Mouse (Mus musculus) forebrain, embryonic 15.5 days (tissue): ENCODE results near the gene Rapgef4. TPM values are rescaled to one million over a fixed set of nuclear protein-coding genes. Genes with fewer than 3 reads are reported as not detected.
A peak's percentile ranks its signal among the peaks of the same experiment; 100 is the strongest.

Experiments used
- ATAC-seq: fragments of 200-750 bp; cut with Nextera tagmentation; replicated peaks from 2 replicates; pipeline ENCODE4 v1.8.0; 2017; ENCODE audit warnings: mild to moderate bottlenecking, moderate TSS enrichment, moderate library complexity
- H3K27ac ChIP-seq: fragments of 300-500 bp; sonication (generic); replicated peaks from 2 replicates; pipeline ENCODE4 v1.5.1; 2015; ENCODE audit warnings: mild to moderate bottlenecking, inconsistent platforms
- H3K27me3 ChIP-seq: fragments of 300-500 bp; sonication (generic); 2 replicates; pipeline ENCODE4 v1.6.1; 2015; ENCODE audit warnings: inconsistent platforms
- H3K36me3 ChIP-seq: fragments of 300-500 bp; sonication (generic); 2 replicates; pipeline ENCODE4 v1.6.1; 2015; ENCODE audit warnings: mild to moderate bottlenecking, inconsistent platforms
- H3K4me1 ChIP-seq: fragments of 300-500 bp; sonication (generic); 2 replicates; pipeline ENCODE4 v1.6.1; 2015; ENCODE audit warnings: inconsistent platforms
- H3K4me2 ChIP-seq: fragments of 300-500 bp; sonication (generic); replicated peaks from 2 replicates; pipeline ENCODE4 v1.6.1; 2015; ENCODE audit warnings: mild to moderate bottlenecking, inconsistent platforms
- H3K4me3 ChIP-seq: fragments of 300-500 bp; sonication (generic); 2 replicates; pipeline ENCODE4 v1.5.1; 2015; ENCODE audit warnings: mild to moderate bottlenecking, inconsistent platforms
- H3K9ac ChIP-seq: fragments of 300-500 bp; sonication (generic); replicated peaks from 2 replicates; pipeline ENCODE4 v1.6.1; 2015; ENCODE audit warnings: mild to moderate bottlenecking, inconsistent platforms
- H3K9me3 ChIP-seq: fragments of 300-500 bp; sonication (generic); 2 replicates; pipeline ENCODE4 v1.6.1; 2016; ENCODE audit warnings: inconsistent platforms
- WGBS: fragments of 180-500 bp; shearing (Covaris S2); methylation state at CpG from one replicate; pipeline ENCODE4 v1.1.7; 2015; ENCODE audit warnings: mixed read lengths; 5-methylcytosine and 5-hydroxymethylcytosine counted together
- polyA plus RNA-seq: library from polyadenylated mRNA; unstranded; fragments of >200 nt; fragmentation: Nextera tagmentation; extraction: Ambion mirVana; gene quantifications from 2 replicates; pipeline ENCODE4 v1.2.1, GENCODE M21; 2015

Gene Rapgef4
- polyA plus RNA-seq, 1 experiment from 2014 or later: 14.0 TPM

DNA sequence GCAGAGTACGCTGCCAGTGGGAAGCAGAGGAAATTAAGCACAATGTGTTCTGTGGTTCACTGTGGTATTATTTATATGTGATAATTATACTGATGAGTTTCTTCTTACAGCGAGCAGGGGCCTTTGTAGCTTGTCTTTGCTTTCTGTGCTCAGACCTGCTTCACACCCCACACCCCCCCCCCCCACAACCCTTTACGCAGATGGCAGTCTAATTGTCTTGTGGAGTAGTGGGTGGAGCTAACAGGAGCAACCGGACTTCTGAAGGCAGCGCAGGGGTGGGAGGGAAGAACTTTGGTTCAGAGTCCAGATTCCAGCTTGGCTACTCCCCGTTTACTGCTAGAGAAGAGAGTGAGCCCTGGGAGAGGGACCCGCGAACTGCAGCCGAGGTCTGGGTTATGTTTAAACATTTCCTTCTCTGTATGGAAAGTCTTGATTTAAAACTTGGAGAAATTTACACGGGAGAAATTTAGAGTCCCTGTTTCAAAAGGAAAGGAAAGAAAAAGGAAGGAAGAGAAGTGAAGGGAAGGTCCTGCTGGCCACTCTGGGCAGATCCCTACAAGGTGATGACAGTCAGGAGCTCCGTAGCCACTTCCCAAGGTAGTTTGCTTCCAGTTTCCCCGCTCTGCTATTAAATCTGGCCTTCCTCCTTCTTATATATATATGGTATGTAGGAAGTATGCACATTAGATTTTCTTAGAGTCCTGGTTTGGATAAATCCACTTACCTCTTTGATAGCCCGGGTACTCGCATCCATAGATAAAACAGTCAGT is 274.0 kb downstream of the Rapgef4 start:
- Histone ChIP-seq H3K9ac (no peak overlapping the region), H3K36me3 (no peaks in the 10 kb centered on the region), H3K27me3 (no peaks in the 10 kb centered on the region), H3K9me3 (no peaks in the 10 kb centered on the region), H3K27ac (peak overlapping the region; percentile 61; the same call in 1 of the 2 replicates), H3K4me1 (peaks cover 21% of the 10 kb centered on the region), H3K4me3 (no peak overlapping the region), H3K4me2 (peak overlapping the region; percentile 25)
- ATAC-seq: peak; percentile 58; the same call in 1 of the 2 replicates
- WGBS: 30% methylated on average over 14 of the region's 14 CpGs

DNA sequence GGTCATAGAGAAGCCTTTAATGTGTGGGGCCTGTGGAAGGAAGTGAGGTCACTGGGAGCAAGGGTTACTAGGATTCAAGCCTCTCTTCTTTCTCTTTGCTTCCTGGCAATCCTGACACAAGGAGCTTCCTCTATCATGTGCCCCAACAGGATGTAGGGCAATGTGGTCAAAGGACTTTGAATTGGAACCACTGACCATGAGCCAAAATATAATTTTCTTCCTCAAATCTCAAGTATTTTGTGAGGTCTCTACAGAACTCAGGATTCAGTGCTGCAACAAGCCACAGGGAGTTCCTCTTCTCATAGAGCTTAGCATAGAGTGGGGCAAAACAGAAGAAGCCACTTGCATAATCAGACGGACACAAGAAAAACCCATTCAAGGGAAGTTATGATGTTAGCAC is 279.7 kb downstream of the Rapgef4 start:
- peaks cover 3% of the 10 kb centered on the region; the same call in 1 of the 2 replicates for H3K4me1 ChIP-seq
- no peak overlapping the region for H3K27ac ChIP-seq
- no peak overlapping the region for H3K9ac ChIP-seq
- H3K9me3 ChIP-seq: no peaks in the 10 kb centered on the region
- no peak for ATAC-seq
- H3K36me3 ChIP-seq: no peaks in the 10 kb centered on the region
- H3K4me2 ChIP-seq: no peak overlapping the region
- 86% methylated on average over 1 of the region's 1 CpGs for WGBS
- no peaks in the 10 kb centered on the region for H3K27me3 ChIP-seq
- no peak overlapping the region for H3K4me3 ChIP-seq

DNA sequence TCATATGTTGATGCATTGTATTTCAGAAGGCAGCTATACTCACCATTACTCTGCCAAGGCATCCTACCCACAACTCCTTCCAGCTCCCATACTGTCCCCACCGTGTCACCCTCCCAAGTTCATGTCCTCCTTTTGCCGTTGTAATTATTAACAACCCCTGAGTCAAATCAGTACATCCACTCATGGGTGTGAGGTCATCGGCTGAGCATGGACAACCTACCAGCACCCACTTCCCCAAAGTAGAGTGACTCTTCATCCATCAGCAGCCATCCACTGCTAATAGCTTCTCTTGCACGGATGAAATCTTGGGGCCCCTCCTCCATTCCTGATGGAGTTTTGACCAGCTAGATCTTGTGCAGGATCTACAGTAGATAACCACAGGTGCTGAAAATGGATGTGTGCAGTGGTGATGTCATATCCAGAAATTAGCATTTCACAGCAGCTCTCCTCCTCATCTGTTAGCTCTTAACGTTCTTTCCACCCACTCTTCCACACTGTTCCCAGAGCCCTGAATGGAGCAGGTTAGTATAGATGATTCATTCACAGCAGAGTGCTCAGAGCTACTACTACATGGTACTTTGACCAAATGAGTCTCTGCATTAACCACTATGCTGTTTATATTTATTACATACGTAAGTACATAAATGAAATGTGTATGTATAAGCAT is 281.9 kb downstream of the Rapgef4 start:
- Histone ChIP-seq H3K27ac (no peak overlapping the region), H3K9ac (no peak overlapping the region), H3K4me3 (no peak overlapping the region), H3K36me3 (no peaks in the 10 kb centered on the region), H3K4me2 (no peak overlapping the region), H3K9me3 (no peaks in the 10 kb centered on the region), H3K27me3 (no peaks in the 10 kb centered on the region), H3K4me1 (no peaks in the 10 kb centered on the region)
- ATAC-seq: no peak
- WGBS: 91% methylated on average over 6 of the region's 6 CpGs

DNA sequence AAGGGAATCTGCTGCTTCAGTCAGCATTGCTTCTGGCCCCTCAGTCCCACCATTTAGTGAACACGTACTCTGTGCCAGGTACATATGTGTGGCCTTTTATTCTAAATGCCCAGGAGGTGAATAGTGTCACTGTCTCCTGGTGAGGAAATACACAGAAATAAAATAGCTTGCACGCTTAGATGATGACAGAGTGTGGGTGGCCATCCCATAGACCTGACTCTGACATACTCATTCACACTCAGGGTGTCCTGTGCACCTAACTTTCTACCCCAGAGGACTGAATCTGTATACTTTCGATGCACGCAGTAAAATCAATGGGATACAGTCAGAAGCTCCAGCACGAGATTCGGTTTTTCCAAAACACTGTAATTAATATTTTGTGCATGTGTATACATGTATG is 286.4 kb downstream of the Rapgef4 start:
- H3K36me3 ChIP-seq: no peaks in the 10 kb centered on the region
- H3K27me3 ChIP-seq: no peaks in the 10 kb centered on the region
- no peak overlapping the region for H3K4me3 ChIP-seq
- no peak for ATAC-seq
- H3K4me1 ChIP-seq: no peaks in the 10 kb centered on the region
- H3K4me2 ChIP-seq: no peak overlapping the region
- H3K27ac ChIP-seq: no peak overlapping the region
- WGBS: 93% methylated on average over 6 of the region's 6 CpGs
- no peaks in the 10 kb centered on the region for H3K9me3 ChIP-seq
- H3K9ac ChIP-seq: no peak overlapping the region

DNA sequence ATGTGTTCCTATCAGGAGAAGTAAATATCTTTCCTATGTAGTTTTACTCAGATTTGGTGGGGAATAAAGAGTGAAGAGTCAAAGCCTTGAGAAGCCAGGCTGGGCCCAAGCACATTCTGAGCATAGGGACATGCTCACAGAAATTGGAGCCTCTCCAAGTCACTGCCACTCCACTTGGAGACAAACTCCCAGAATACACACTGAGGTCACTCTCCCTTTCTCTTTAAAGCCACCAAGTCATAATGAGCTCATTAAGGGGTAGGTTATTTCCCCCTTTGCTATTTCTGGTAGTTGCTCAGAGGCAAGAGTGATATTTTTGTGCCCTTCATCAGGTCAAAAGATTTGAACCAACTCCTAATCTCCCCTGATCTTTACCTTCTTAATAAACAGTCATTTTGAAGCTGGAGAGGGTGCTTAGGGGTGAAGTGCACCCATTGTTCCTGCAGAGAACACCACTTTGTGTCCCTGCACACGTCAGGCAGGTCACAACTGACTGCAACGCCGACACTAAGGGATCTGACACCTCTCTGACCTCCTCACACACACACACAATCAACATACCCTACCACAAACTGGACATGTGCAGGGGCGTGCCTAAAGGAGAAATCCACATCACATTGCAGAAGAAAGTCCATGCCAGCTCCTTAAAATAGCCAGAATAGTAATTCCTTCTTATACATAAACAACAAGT is 288.8 kb downstream of the Rapgef4 start:
- H3K9ac ChIP-seq: no peak overlapping the region
- no peak overlapping the region for H3K27ac ChIP-seq
- H3K4me1 ChIP-seq: no peaks in the 10 kb centered on the region
- no peaks in the 10 kb centered on the region for H3K9me3 ChIP-seq
- H3K27me3 ChIP-seq: no peaks in the 10 kb centered on the region
- H3K36me3 ChIP-seq: no peaks in the 10 kb centered on the region
- no peak overlapping the region for H3K4me3 ChIP-seq
- no peak for ATAC-seq
- H3K4me2 ChIP-seq: no peak overlapping the region
- WGBS: 70% methylated on average over 4 of the region's 4 CpGs

DNA sequence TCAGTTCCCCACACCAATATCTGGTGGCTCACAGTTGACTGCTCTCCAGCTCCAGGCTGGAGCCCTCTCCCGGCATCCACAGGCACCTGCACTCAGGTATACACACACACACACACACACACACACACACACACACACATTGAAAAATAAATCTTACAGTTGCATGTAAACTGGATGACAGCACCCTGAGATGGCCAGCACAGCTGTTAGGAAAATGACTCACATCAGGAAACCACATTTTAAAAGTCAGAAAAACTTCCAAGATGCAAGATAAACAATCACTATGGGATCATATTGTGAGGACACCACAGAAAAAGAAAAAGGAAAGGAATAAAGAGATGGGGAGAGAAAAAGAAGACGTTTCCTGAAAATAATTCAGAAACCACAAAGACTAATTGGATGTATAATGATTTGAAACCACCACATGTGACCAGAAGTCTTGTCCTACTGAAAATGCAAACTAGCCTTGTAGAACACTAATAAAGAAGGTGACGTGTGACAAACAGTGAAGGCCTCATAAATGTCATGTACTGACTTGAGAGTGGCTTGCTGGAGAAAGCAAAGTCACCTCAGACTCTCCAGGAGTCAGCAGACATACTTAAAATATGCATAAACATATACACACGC is 297.3 kb downstream of the Rapgef4 start:
- Histone ChIP-seq H3K4me1 (no peaks in the 10 kb centered on the region), H3K4me3 (no peak overlapping the region), H3K27me3 (no peaks in the 10 kb centered on the region), H3K4me2 (no peak overlapping the region), H3K9me3 (no peaks in the 10 kb centered on the region), H3K36me3 (no peaks in the 10 kb centered on the region), H3K27ac (no peak overlapping the region), H3K9ac (no peak overlapping the region)
- WGBS: 69% methylated on average over 4 of the region's 4 CpGs
- ATAC-seq: no peak

DNA sequence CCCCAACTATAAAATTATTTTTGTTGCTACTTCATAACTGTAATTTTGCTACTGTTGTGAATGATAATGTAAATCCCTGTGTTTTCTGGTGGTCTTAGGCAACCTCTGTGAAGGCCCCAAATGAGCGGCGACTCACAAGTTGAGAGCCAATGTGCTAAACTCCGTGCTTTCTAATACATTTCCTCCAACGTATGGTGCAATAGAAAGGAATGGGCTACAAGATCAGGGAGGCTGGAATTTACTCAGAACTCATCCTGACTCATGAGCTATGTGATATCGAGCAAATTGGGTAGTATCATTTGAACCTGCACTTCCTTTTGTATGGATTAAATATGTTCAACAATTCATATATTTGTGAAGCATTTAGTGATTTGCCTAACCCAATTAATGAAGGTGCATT is 299.5 kb downstream of the Rapgef4 start:
- WGBS: 91% methylated on average over 5 of the region's 5 CpGs

DNA sequence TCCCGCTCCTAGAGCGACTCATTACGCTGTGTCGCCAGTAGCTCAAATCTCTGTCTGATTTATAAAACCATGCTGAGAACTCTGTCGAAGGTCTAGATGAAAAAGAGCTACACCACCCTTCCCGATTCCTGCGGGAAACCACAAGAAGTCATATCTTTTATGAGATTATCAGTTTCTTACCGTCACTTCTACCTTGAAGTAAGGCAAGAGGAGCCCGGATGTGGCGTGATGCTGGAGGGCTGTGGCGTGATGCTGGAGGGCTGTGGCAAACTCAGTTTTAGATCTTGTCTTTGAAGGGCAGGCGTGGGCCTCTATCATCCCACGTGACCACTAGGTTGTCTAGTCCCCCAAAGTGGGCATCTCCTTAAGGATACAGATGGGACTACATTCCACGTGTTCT is 300.9 kb downstream of the Rapgef4 start:
- no peaks in the 10 kb centered on the region for H3K9me3 ChIP-seq
- H3K27ac ChIP-seq: no peak overlapping the region
- WGBS: 94% methylated on average over 14 of the region's 14 CpGs
- H3K4me2 ChIP-seq: no peak overlapping the region
- peaks cover 10% of the 10 kb centered on the region; the same call in 1 of the 2 replicates for H3K4me1 ChIP-seq
- no peak overlapping the region for H3K4me3 ChIP-seq
- H3K36me3 ChIP-seq: no peaks in the 10 kb centered on the region
- no peak for ATAC-seq
- H3K27me3 ChIP-seq: no peaks in the 10 kb centered on the region
- no peak overlapping the region for H3K9ac ChIP-seq

More for the DNA sequence above, 299.5 kb downstream of the Rapgef4 start:
- no peak for ATAC-seq
- H3K27me3 ChIP-seq: no peaks in the 10 kb centered on the region
- H3K9me3 ChIP-seq: no peaks in the 10 kb centered on the region
- H3K9ac ChIP-seq: no peak overlapping the region
- H3K27ac ChIP-seq: no peak overlapping the region
- H3K4me3 ChIP-seq: no peak overlapping the region
- H3K36me3 ChIP-seq: no peaks in the 10 kb centered on the region
- no peak overlapping the region for H3K4me2 ChIP-seq
- H3K4me1 ChIP-seq: peaks cover 2% of the 10 kb centered on the region; the same call in 1 of the 2 replicates

DNA sequence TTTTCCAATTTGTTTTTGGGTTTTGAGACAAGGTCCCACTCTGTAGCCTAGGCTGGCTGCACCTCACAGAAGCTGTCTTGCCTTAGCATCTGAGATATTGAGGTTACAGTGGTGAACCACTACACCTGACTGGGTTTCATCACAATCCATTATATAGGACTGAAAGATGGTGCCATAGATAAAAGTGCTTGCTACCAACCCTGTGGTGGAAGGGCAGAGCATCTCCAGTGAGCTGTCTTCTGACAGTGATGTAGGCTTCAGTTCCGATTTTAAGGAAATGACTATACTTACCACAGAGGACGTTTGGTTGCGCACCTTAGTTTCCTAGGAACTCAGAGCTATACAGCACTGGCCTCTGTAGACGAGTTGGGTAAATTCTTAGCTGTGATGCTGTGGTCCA is 301.7 kb downstream of the Rapgef4 start:
- Histone ChIP-seq H3K27ac (no peak overlapping the region), H3K4me1 (peaks cover 10% of the 10 kb centered on the region; the same call in 1 of the 2 replicates), H3K27me3 (no peaks in the 10 kb centered on the region), H3K9ac (no peak overlapping the region), H3K4me2 (no peak overlapping the region), H3K36me3 (no peaks in the 10 kb centered on the region), H3K9me3 (no peaks in the 10 kb centered on the region), H3K4me3 (no peak overlapping the region)
- 84% methylated on average over 4 of the region's 4 CpGs for WGBS
- no peak for ATAC-seq

DNA sequence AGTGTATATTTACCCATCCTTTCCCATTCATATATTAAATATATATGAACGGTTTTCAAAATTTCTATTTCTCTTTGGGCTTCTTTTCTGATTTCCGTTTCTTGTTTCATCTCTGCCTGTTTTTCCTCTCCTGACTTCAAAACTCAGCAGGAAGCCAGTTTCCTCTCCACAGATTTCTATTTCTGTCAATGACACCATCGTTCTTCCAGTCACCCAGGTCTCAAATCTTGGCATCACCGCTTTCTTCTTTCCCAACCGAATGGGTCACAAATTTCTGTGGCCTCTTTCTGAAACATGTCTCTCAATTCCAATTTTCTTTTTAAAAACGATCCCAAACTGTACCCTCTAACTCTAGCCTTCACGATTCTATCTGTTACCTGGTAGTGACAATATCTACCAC is 303.6 kb downstream of the Rapgef4 start:
- H3K4me2 ChIP-seq: no peak overlapping the region
- WGBS: 73% methylated on average over 7 of the region's 7 CpGs
- H3K4me1 ChIP-seq: peaks cover 10% of the 10 kb centered on the region; the same call in 1 of the 2 replicates
- no peak overlapping the region for H3K4me3 ChIP-seq
- H3K27me3 ChIP-seq: no peaks in the 10 kb centered on the region
- no peaks in the 10 kb centered on the region for H3K9me3 ChIP-seq
- no peaks in the 10 kb centered on the region for H3K36me3 ChIP-seq
- H3K27ac ChIP-seq: no peak overlapping the region
- ATAC-seq: no peak
- no peak overlapping the region for H3K9ac ChIP-seq

DNA sequence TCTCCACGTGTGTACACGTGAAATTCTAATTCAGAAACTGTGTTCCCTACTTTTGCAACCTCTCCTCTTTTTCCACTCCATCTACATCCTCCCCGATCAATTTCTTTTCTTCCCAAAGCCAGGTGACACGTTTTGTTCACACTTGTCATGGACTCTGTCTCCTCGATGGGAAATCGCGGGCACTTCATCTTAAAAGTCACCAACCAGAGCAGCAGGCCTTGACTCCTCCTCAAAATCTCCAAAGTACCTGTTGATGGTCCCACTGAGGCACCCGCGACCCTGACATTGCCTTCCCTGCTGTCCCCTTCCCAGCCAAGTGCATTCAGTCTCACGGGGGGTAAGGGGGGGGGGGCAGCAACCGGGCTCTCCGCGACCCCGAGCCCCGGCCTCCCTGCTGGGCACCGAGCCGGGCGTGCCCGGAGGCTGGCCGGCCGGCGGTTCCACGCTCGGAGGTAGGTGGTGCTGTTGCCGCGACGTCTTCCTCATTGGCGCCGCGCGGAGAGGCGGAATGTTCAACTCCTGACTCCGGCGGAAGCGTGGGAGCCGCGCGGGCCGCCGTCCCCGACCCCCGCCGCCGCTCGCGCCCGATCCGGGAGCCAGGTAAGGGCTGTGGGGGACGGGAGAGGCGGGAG is 304.3 kb downstream of the Rapgef4 start, which contains the start of gene Map3k20:
Gene Map3k20 (plus strand): TSS at position 382 of the 632 bp plus-strand sequence.
- H3K9me3 ChIP-seq: no peaks in the 10 kb centered on the region
- H3K4me1 ChIP-seq: peaks cover 10% of the 10 kb centered on the region; the same call in 1 of the 2 replicates
- H3K27me3 ChIP-seq: no peaks in the 10 kb centered on the region
- H3K4me3 ChIP-seq: peak within 1 kb of the TSS; percentile 83
- H3K36me3 ChIP-seq: no peaks in the 10 kb centered on the region
- peak within 1 kb of the TSS; percentile 74 for H3K9ac ChIP-seq
- no peak within 1 kb of the TSS for H3K27ac ChIP-seq
- WGBS: 2% methylated on average over 49 of the region's 50 CpGs
- peak; percentile 81 for ATAC-seq
- H3K4me2 ChIP-seq: peak within 1 kb of the TSS; percentile 100
